Mouse (Mus musculus): Measurements from ENCODE around the gene Ece1. TPM values are rescaled to one million over a fixed set of nuclear protein-coding genes. Genes with fewer than 3 reads are reported as not detected.

Gene Ece1
- 111 and 113 TPM in 2 replicates for polyA plus RNA-seq (2012; rRNA removed)

DNA sequence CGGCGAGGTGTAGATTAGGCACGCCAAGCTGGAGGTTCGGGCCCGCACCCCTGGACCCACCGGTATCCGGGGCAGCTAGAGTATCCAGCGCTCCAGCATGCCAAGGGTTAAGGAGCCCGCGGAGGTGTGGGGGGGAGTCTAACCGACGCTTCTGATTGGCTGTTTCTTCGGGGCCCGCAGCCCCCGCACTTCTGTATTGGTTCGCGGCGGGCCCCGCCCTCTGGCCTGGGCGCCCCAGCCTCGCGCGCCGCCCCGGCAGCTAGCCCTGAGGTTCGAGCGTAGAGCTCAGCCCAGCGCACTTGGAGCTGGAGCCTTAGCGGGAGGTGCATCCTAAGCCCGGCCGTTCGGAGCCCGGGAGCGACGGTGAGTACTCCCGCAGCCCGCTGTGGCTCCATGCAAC, at the start of gene Ece1:
Ece1 (plus strand) TSS at position 219 of the 400 bp plus-strand sequence.
- Histone ChIP-seq H3K4me3 (replicated peaks; ENCODE audit: extremely low read depth, low read depth, low read length) (peak within 1 kb of the TSS; percentile 75), H3K4me1 (ENCODE audit: control insufficient read depth, insufficient read depth, low read length) (peaks cover 16% of the 10 kb centered on the region)
- under 1% methylated on average over 37 of the region's 37 CpGs for WGBS
- peak; percentile 95 for TF ChIP-seq POLR2A (IDR thresholded peaks at IDR 0.05; ENCODE audit: borderline replicate concordance, extremely low read depth, low read depth, low read length)
- TF ChIP-seq CTCF (IDR thresholded peaks at IDR 0.05; ENCODE audit: insufficient read depth, low read length) = no peak
- DNase-seq = peak; percentile 90

- 59% methylated on average over 13 of the region's 13 CpGs for WGBS
- no peak for DNase-seq
- TF ChIP-seq POLR2A (IDR thresholded peaks at IDR 0.05; ENCODE audit: borderline replicate concordance, extremely low read depth, low read depth, low read length) = no peak
- Histone ChIP-seq H3K4me3 (replicated peaks; ENCODE audit: extremely low read depth, low read depth, low read length) (no peak overlapping the region), H3K4me1 (ENCODE audit: control insufficient read depth, insufficient read depth, low read length) (peaks cover 6% of the 10 kb centered on the region; the same call in 1 of the 2 replicates)
Measured at GRCm38 (mm10) chr4:137812946-137813708, 48.9 kb upstream of the Ece1 start.

GRCm38 (mm10) chr4:137814140-137814539, 47.9 kb upstream of the Ece1 start:
- Histone ChIP-seq H3K4me3 (replicated peaks; ENCODE audit: extremely low read depth, low read depth, low read length) (no peak overlapping the region), H3K4me1 (ENCODE audit: control insufficient read depth, insufficient read depth, low read length) (peaks cover 6% of the 10 kb centered on the region; the same call in 1 of the 2 replicates)
- WGBS = 83% methylated on average over 7 of the region's 7 CpGs
- TF ChIP-seq CTCF (IDR thresholded peaks at IDR 0.05; ENCODE audit: insufficient read depth, low read length) (no peak), POLR2A (IDR thresholded peaks at IDR 0.05; ENCODE audit: borderline replicate concordance, extremely low read depth, low read depth, low read length) (no peak)
- no peak for DNase-seq

DNA sequence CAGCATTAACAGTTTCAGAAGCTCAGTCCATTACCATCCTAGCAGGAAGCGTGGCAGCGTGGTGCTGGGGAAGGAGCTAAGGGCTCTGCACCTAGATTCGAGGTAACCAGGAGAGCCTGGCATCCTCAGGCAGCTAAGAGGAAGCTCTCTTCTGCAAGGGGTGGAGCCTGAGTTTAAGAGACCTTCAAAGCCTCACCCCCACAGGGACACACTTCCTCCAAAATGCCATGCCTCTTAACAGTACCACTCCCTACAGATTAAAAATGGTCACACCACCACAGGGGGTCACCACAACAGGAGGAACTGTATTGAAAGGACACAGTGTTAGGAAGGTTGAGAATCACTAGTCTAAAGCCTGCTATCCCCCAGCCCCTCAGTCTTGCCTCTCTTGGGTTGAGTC, 46.6 kb upstream of the Ece1 start:
- H3K4me3 ChIP-seq (replicated peaks; ENCODE audit: extremely low read depth, low read depth, low read length) = no peak overlapping the region
- 71% methylated on average over 3 of the region's 3 CpGs for WGBS
- TF ChIP-seq CTCF (IDR thresholded peaks at IDR 0.05; ENCODE audit: insufficient read depth, low read length) (no peak), POLR2A (IDR thresholded peaks at IDR 0.05; ENCODE audit: borderline replicate concordance, extremely low read depth, low read depth, low read length) (no peak)
- DNase-seq = no peak
- H3K4me1 ChIP-seq (ENCODE audit: control insufficient read depth, insufficient read depth, low read length) = peaks cover 7% of the 10 kb centered on the region; the same call in 1 of the 2 replicates

DNA sequence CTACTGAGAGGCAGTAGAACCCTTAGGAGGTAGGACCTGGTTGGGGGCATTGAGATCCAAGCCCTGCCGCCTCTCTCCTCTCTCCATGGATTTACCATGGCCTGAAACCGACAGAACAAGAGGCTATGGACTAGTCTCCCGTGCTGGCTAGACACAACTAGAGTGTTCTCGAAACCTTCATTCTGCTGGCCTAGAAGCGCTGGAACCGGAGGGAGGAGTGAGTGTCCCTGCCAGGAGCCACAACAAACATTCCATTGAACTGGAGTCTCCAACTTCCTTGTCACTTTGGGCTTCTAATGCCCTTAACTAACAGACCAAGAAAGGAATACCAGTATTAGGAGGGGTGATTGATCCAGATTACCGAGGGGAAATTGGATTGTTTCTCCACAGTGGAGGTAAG, 45.8 kb upstream of the Ece1 start:
- WGBS = 43% methylated on average over 7 of the region's 7 CpGs
- DNase-seq = no peak
- no peak overlapping the region for H3K4me3 ChIP-seq (replicated peaks; ENCODE audit: extremely low read depth, low read depth, low read length)
- no peak for TF ChIP-seq POLR2A (IDR thresholded peaks at IDR 0.05; ENCODE audit: borderline replicate concordance, extremely low read depth, low read depth, low read length)
- no peak for TF ChIP-seq CTCF (IDR thresholded peaks at IDR 0.05; ENCODE audit: insufficient read depth, low read length)
- H3K4me1 ChIP-seq (ENCODE audit: control insufficient read depth, insufficient read depth, low read length) = peaks cover 8% of the 10 kb centered on the region; the same call in 1 of the 2 replicates

DNA sequence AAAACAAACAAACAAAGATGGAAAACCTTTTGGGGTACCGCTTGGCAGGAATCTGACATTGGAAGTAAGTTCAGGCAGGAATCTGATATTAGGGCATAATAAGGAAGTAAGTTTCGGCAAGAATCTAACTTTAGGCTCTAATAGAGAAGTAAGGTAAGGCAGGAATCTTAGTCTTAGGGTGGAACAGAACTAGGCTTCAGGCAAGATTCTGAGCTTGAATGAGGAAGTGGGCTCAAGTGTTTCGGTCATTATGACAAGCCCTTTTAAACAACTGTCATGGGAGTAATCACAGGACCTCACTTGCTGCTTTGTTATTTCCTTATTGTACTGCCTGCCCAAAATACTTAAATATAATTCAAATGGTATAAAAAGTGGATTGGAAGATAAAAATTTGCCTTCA, 43.7 kb upstream of the Ece1 start:
- TF ChIP-seq POLR2A (IDR thresholded peaks at IDR 0.05; ENCODE audit: borderline replicate concordance, extremely low read depth, low read depth, low read length) (no peak), CTCF (IDR thresholded peaks at IDR 0.05; ENCODE audit: insufficient read depth, low read length) (no peak)
- peaks cover 8% of the 10 kb centered on the region; the same call in 1 of the 2 replicates for H3K4me1 ChIP-seq (ENCODE audit: control insufficient read depth, insufficient read depth, low read length)
- WGBS = 68% methylated on average over 3 of the region's 3 CpGs
- no peak overlapping the region for H3K4me3 ChIP-seq (replicated peaks; ENCODE audit: extremely low read depth, low read depth, low read length)
- no peak for DNase-seq

DNA sequence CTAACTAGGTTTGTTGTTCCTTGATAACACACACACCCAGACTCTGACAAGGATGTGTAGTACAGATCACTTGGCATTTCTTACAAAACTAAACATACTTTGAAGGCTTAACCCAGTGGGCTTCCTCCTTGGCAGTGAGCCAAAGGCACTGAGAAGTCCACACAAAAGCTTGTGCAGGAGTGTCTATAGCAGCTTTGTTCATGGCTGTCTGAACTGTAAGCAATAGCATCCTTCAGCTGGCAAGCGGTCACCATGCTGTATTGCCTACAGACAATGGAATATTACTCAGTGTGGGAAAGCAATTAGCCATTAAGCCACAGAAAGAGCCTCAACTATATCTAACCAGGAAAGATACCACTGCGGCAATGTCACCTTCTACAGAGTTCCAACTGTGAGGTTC, 42.5 kb upstream of the Ece1 start:
- TF ChIP-seq CTCF (IDR thresholded peaks at IDR 0.05; ENCODE audit: insufficient read depth, low read length) (no peak), POLR2A (IDR thresholded peaks at IDR 0.05; ENCODE audit: borderline replicate concordance, extremely low read depth, low read depth, low read length) (no peak)
- H3K4me1 ChIP-seq (ENCODE audit: control insufficient read depth, insufficient read depth, low read length) = peaks cover 8% of the 10 kb centered on the region; the same call in 1 of the 2 replicates
- no peak overlapping the region for H3K4me3 ChIP-seq (replicated peaks; ENCODE audit: extremely low read depth, low read depth, low read length)
- WGBS = 48% methylated on average over 2 of the region's 2 CpGs
- no peak for DNase-seq

GRCm38 (mm10) chr4:137820721-137821120, 41.3 kb upstream of the Ece1 start:
- H3K4me3 ChIP-seq (replicated peaks; ENCODE audit: extremely low read depth, low read depth, low read length) = no peak overlapping the region
- no peak for DNase-seq
- H3K4me1 ChIP-seq (ENCODE audit: control insufficient read depth, insufficient read depth, low read length) = peaks cover 8% of the 10 kb centered on the region; the same call in 1 of the 2 replicates
- TF ChIP-seq CTCF (IDR thresholded peaks at IDR 0.05; ENCODE audit: insufficient read depth, low read length) = no peak
- no peak for TF ChIP-seq POLR2A (IDR thresholded peaks at IDR 0.05; ENCODE audit: borderline replicate concordance, extremely low read depth, low read depth, low read length)
- WGBS = 16% methylated on average over 3 of the region's 3 CpGs

DNA sequence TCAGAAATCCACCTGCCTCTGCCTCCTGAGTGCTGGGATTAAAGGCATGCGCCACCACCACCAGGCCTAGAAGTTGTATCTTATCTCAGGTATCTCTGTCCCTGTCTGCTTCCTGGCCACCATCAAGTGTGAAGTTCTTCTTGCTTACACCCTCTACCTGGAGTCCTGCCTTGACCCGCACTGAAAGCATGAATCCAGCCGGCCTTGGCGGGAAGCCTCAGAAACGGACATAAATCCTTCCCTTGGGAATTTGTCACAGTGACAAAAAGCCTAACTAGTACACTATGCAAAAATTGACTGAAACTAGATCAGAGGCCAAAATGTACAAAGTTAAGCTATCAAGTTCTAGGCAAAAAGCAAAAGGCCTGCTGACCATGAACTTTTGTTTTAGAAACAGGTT, 39.5 kb upstream of the Ece1 start:
- H3K4me3 ChIP-seq (replicated peaks; ENCODE audit: extremely low read depth, low read depth, low read length) = no peak overlapping the region
- WGBS = 91% methylated on average over 5 of the region's 5 CpGs
- 0 out of 2 replicates have a peak, but pooled peaks cover 2% of the 10 kb centered on the region for H3K4me1 ChIP-seq (ENCODE audit: control insufficient read depth, insufficient read depth, low read length)
- TF ChIP-seq POLR2A (IDR thresholded peaks at IDR 0.05; ENCODE audit: borderline replicate concordance, extremely low read depth, low read depth, low read length) = no peak
- no peak for TF ChIP-seq CTCF (IDR thresholded peaks at IDR 0.05; ENCODE audit: insufficient read depth, low read length)
- no peak for DNase-seq

DNA sequence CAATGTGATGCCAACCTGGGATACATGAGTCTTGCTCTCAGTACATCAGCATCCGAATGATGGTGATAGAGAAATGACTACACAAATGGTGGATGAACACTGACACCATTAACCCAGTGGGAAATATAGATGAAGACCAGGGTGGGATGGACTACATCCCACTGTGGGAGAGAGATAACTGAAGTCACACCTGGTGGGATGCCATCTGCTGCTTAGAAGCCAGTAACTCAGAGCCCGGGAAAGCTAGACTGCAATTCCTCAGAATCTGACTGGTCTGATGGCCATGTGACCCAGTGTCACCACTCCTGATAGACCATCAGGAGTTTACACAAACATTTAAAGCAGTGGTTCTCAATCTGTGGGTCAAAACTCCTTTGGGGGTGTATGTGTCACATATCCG, 38.5 kb upstream of the Ece1 start:
- DNase-seq = no peak
- Histone ChIP-seq H3K4me3 (replicated peaks; ENCODE audit: extremely low read depth, low read depth, low read length) (no peak overlapping the region), H3K4me1 (ENCODE audit: control insufficient read depth, insufficient read depth, low read length) (0 out of 2 replicates have a peak, but pooled peaks cover 2% of the 10 kb centered on the region)
- TF ChIP-seq POLR2A (IDR thresholded peaks at IDR 0.05; ENCODE audit: borderline replicate concordance, extremely low read depth, low read depth, low read length) = no peak
- 91% methylated on average over 3 of the region's 3 CpGs for WGBS

Measured in lung, adult 2 months (tissue).